Mouse (Mus musculus): ENCODE measurements around the gene Gm20708.

DNA sequence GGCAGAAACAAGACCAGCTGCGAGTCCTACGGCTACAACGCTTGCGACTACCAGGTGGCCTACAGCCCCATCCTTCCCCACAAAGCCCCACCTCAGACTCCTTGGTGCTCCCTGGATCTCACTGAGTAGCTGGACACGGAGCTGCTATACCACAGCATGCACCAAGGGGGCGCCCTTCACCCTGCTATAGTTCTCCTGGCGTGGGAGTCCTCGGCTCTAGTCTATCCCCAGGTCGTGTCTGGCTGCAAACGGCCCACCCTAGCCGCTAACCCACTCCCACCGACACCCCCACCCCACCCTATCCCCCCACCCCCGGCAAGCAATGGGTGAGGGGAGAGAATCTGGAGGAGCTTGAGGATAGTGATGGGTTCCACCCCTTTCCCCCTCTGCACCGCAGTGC, 19.2 kb upstream of the Gm20708 start:
- TF ChIP-seq CTCF (IDR thresholded peaks at IDR 0.05; ENCODE audit: low read depth, low read length) (peak; percentile 86), EP300 (IDR thresholded peaks at IDR 0.05; ENCODE audit: insufficient read depth, low read depth, low read length) (0 out of 2 replicates have a peak, but pooled peaks have one; percentile 7)

Measured in ES-Bruce4 (cell line).